Mouse (Mus musculus): ENCODE data around the gene 5730409E04Rik.

5730409E04Rik gene

DNA sequence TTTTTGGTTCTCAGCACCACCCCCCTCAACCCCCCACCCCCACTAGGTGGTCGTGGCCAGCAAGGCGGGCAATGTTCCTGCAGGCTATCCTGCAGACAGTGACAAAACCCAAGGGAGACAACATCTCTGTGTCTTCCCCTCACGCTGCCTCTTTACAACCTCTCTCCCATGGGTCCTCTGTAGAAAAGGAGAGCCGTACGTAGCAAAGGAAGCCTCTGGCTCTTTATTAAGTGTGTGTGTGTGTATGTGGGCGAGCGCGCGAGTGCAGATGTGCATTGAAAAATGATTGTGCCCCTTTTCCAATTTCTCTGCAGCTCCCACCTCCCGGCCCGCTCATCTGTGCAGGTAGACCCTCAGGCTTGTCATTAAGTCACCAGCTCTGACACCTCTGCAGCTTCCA is 26.7 kb downstream of the 5730409E04Rik start:
- WGBS = 44% methylated on average over 11 of the region's 11 CpGs

DNA sequence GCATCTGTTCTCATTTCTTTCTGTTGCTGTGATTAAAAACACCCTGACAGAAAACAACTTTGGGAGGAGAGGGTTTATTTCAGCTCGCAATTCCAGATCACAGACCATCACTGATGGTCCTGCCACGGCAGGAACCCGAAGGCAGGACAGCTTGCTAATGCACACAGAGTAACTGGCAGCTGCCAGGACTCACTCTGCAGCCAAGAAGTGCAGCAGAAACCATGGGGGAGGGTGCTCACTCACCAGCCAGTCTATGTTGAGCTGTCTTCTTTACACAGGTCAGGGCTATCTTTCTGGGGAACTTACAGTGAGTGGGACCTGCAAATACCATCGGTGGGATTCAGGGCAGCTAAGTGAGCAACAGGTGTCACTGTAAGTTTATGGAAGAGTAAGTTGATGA is 27.8 kb downstream of the 5730409E04Rik start:
- 47% methylated on average over 4 of the region's 4 CpGs for WGBS

DNA sequence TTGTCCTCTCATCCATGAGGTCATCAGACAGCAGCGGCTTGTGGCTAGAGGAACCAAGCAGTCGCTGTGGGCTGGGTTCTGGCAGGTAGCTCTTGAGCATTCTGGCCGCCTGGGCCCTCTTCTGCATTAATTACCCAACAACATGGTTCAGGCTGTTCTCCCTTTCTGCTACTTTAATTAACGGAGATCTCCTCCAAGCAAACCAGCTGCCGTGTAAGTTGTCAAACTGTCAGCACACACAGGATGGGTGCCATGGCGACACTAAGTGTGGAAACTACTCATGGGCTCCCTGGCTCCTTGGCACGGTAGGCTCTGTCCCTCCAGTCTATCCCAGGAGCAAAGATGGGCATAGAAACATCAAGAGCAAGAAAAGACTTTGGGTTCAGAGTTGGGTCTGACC is 29.7 kb downstream of the 5730409E04Rik start:
- 31% methylated on average over 7 of the region's 7 CpGs for WGBS

DNA sequence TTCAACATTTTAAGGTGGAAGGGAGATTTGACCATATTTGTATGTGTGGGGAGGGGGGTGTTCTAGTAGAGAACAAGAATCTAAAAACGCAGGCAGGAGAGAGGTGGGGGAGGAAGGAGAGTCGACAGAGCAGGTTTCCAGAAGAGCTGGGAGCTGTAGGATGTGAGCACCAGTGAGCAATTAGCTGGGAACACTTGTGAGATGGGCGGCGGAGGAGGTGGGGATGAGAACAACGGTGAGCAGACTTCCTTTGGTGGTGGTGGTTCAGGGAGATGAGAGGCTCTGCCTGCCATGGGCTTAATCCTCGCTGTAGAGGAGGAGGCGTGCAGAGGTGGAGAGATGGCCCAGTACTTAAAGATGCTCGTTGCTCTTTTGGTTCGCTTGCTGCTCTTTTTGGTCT is 32.3 kb downstream of the 5730409E04Rik start:
- WGBS = 32% methylated on average over 9 of the region's 9 CpGs

DNA sequence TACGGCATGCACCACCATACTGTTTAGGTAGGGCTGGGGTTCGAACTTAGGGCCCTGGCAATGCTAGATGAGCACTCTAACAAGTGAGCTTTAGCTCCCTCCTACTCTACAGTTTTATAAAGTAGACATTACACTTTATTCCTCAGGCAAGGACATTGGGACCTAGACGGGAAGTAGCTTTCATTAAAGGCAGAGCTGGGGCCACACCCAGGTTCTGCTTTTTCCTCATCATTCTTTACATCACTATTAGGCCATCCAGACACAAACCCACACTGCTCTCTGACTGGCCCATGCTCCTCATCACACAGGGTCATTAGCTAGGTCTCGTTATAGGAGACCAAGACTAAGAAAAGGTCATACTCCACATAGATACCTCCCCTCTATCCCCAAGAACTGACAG is 34.2 kb downstream of the 5730409E04Rik start:
- WGBS = 82% methylated on average over 4 of the region's 4 CpGs

DNA sequence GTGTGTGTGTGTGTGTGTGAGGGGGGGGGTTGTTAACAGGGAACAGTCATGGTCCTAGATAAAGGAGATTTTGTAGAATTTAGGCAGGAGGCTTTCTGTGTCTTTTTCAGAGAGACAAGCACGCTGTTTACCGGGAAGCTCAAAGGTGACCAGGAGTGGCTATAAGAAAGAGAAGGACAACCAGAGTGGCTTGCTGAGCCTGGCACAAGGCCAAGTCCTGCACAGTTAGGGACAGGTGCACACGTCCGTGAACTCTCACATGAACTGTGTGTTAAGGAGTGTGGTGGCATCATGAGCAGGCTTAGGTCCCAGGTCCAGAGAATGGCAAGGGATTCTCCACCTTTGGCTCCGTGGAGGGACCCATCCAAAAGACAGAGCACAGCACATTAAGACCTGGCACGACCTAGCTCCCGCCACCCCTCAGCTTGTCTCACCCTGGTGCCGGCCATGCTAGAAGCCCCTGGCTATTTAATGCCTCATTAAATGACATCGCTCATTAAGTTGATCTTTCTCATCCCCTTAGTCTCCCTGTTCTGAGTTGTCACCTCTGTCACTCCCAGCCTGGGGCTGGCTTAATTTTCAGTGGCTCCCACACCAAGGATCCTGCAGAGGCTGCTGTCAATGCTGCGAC is 34.8 kb downstream of the 5730409E04Rik start:
- 80% methylated on average over 10 of the region's 10 CpGs for WGBS

DNA sequence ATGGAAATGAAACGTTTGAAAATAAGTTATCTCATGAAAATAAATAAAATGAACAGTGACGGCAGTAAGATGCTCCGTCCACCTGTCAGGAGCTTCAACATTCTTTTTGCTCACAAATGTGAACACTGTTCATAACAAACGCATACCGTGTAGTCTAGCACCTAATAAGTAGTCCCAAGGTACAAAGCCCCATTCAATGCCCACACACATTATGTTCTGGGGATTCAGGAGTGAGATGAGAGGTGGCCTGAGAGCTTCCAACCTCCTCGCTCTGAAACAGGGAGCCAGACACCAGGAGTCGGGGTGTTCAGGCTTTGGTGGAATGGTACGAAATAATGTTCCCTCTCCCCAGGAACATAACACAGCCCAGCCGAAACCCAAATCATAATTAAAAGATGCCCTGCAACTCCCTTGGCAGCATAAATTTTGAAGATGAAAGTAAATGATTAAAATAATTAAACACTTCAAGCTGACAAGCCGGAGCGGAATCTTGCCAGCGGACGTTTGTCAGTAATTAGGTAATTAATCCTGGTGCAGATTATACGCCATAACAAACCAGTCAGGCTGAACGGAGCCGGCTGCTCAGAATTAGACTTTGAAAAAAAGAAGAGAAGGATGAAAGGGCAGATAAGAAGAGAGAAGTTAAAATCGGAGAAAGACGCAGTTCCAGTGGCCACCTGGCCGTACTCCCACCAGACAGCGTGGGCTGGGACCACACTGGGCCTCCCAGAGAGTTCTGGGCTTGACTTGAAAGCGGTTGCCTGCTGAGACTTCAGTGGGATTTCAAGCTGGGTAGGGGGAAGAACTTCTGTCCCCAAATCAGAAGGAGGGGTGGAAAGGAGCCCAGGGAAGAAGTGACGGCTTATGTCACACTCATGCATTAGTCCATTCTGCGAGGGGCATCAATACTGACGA is 38.6 kb downstream of the 5730409E04Rik start:
- WGBS = 41% methylated on average over 24 of the region's 24 CpGs

DNA sequence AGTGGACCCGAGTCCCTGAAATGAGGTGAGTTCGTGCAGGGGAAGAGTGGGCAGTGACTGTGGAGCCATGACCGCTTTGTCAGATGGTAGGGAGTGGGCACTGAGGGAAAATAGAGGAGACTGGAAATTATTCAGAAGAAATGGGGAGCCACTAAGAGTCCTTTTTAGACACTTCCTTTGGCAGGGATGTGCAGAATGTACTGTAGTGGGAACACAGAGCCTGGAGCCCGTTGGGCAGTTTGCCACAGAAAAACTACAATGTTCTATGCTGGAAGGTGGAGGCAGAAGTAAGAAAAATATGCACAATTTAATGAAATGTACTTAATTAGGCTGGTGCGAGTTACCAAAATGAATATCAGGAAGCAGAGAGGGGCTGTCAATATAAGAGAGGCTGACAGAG is 43.5 kb downstream of the 5730409E04Rik start:
- WGBS = 58% methylated on average over 5 of the region's 5 CpGs

DNA sequence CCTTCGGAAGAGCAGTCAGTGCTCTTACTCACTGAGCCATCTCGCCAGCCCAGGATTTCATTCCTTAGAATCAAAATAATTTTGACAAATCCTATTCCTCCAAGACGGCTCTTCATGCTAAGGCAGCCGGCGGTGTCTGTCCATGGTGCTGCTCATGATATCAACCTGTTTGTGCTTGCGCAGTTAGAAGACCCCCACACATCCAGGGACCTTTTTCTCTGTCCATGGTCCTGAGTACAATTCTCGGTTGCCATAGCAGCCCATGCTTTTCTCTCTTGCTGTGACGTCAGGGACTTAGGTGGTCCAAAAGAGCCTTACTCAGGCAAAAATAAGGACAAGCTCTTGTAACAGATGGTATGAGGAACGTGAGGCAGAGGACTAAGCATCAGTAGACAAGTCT is 45.7 kb downstream of the 5730409E04Rik start:
- WGBS = 30% methylated on average over 9 of the region's 9 CpGs

DNA sequence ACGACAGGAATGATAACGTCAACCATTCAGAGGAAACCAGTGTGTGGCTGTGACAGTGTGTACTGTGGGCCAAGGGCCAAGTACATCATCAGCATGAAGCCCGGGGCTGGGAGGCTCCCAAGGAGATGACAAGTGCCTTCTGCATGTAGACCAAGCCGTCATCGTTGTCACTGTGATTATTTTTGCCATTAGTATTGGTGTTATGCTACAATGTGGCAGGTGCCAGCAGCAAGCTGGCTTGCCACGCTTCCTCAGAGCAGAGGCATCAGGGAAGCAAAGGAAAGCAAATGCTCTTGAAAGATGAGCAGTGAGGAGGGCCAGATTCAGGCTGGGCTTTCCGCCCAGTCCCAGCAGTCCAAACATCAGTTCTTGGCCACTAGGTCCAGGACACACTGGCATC is 51.6 kb downstream of the 5730409E04Rik start:
- WGBS = 35% methylated on average over 7 of the region's 7 CpGs

Measured in cerebral cortex, adult 2 months (tissue).